Mouse (Mus musculus) gastrocnemius, adult 18-20 months (tissue): ENCODE data around the gene Cers3. TPM values are rescaled to one million over a fixed set of nuclear protein-coding genes. Genes with fewer than 3 reads are reported as not detected.

Experiments used
- DNase-seq: peaks from one replicate; pipeline ENCODE4 v3.0.0; 2021; ENCODE audit warnings: low spot score
- long read RNA-seq, 2 experiments: library from polyadenylated mRNA; stranded (forward); transcript quantifications; one replicate each; pipeline ENCODE4 v2.0.0; 2021
- total RNA-seq, 2 experiments: library from RNA; stranded (reverse); gene quantifications; 2 replicates each; pipeline ENCODE4 v1.2.3; 2021

Cers3 gene
- under 1 TPM in 1 of 2 experiments, not detected in 1; 0.07 TPM for total RNA-seq
- long read RNA-seq, experiment 1, result 0 reads
- long read RNA-seq, experiment 2, result 0 reads

DNA sequence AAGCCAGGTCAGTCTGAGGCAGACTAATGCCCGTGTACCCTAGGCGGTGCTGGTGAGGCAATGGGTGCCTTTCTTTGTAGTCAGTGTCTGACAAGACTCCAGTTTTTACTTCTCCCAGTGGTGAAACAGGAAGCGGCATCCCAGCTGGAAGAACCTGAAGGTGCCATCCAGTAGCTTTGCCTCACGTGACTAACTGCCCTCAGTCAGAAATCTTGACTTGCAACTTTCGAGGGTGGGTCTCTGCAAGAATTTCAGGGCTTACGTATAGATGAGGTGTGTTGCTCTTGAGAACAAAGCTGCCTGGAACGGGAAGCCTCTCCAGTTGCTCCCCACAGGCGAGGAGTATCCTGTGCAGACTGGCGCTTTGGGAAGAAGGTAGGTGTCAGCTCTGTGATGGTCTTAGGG is at the start of gene Cers3:
Cers3 (plus strand) TSS at position 128 of the 405 bp plus-strand sequence.
- DNase-seq, result no peak

DNA sequence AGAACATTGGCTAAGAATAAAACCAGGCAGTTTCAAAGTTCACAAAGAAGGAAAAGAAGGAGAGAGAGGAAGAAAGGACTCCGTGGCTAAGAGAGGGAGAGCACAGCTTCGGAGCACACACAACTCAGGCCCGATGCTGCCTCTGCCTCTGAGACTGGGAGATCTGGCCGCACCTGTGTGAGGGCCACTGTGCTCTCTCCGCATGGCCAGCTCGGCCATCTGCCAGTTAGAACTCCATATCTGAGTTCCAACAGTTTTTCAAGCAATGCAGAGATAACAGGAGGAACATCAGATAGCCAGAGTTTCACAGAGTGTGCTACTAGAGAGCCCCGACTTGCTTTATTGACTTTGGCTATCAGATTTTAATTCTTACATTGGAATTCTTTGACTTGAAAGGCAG is 48.8 kb upstream of the Cers3 start:
- DNase-seq, result no peak

- DNase-seq, result no peak
Measured at GRCm38 (mm10) chr7:66702721-66703120, 40.6 kb upstream of the Cers3 start.

DNA sequence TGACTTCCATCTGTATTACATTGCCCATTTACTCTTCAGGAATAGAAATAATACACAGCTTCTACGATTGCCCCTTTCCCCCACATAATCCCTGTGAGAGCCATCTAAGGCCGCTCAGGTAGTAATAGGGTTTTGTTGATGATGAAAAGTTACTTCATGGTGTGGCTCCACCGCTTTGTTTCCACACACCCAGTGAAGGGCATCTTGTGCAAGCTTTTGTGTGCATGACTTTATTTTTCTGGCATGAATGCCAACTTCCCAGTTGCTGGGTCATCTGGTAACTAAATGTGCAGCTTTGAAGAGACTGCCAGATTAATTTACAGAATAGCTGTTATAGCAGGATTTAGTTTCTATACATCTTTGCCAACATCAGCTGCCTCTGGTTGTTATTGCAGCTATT is 38.7 kb upstream of the Cers3 start:
- DNase-seq, result no peak

GRCm38 (mm10) chr7:66711166-66711565 is 32.1 kb upstream of the Cers3 start:
- DNase-seq, result no peak

DNA sequence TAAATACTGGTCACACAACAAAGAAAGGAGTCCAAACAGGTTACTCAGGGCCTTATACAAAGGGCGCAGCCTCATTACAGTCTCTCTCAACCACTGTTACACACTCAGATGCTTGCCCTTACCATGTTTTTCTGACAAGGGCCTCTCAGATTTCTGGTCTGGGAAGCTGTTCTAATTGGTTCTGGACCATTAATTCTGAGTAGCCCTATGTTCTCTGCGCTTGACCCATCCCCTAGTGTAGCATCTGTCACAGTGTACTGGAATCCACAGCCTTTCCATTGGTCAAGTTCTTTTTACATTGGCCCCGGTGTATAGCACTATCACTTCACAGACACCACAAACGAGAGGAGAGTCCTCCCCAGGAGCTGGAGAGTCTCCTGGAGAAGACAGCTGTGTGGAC is 18.8 kb upstream of the Cers3 start:
- DNase-seq, result no peak

GRCm38 (mm10) chr7:66724954-66725353 is 18.4 kb upstream of the Cers3 start:
- no peak for DNase-seq

DNA sequence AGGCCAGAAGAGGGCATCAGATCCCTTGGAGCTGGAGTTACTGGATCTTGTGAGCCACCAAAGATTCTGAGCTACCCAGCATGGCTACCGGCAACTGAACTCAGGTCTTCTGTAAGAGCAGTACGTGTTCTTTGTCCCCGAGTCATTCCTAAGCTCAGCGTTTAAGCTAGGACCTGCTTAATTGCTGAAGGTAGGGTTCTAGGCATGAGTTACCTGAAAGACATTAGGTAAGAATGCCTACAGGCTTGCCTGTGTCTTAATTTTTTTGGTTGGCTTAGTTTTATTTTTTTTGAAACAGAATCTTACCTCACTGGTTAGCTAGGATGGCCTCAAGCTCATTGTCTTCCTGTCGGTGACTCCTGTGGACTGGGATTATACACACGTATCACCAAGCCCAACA is 15.2 kb upstream of the Cers3 start:
- DNase-seq, result no peak

DNA sequence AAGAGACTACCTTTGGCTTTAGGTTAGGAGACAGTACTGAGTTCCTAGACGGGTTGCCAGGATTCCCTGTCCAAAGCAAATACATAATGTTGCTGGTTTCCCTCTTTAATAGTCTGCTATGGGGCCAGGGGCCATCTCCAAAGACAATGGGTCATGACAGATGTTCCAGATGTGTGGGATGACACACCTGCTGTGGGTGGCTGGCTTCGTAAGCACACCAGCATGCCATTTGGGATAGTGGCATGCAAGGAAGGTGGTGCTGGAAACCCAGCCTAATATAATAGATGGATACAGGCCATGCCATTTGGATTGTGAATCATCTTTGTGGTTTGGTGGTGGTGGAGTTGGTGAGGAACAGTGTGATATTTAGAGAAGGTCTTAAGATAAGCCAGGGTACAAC is 14.1 kb upstream of the Cers3 start:
- DNase-seq, result no peak

GRCm38 (mm10) chr7:66733431-66733830 is 9.9 kb upstream of the Cers3 start:
- no peak for DNase-seq

DNA sequence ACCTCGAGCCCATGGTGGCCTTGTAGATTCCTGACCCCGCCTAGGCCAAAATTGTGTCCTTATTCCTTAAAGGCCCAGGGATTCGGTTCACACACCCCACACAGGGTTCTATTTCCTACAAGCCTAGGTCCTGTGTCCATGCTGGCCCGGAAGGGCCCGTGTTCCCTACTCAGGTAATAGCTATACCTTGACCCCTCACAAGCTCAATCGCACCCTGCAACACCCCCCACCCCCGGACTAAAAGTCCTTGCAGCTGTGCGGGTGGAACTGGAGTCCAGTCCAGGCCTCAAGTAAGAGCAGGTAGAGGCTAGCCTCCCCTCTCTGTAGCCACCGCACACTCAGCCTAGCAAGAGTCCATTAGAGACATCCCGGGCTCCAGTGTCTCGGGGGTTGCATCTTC is 9.4 kb upstream of the Cers3 start:
- DNase-seq, result no peak

DNA sequence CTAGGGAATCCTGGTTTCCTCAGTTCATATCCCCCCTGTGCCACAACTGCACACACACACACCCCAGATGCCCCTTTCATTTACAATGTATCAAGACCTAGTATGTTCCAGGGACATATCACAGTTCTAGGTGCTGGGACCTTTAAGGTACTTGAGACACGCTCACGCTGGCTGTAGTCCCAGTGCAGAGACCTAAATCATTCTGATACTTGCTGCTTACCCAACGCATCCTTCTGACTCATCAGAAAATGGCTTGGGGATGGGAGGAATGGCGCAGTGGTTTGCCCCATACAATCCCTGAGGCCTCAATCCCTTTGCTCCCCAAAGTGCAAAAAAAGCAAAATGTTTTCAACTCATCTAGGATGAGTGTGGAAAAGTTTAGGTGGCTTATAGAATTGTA is 8.8 kb upstream of the Cers3 start:
- no peak for DNase-seq

GRCm38 (mm10) chr7:66734993-66735392 is 8.3 kb upstream of the Cers3 start:
- no peak for DNase-seq

DNA sequence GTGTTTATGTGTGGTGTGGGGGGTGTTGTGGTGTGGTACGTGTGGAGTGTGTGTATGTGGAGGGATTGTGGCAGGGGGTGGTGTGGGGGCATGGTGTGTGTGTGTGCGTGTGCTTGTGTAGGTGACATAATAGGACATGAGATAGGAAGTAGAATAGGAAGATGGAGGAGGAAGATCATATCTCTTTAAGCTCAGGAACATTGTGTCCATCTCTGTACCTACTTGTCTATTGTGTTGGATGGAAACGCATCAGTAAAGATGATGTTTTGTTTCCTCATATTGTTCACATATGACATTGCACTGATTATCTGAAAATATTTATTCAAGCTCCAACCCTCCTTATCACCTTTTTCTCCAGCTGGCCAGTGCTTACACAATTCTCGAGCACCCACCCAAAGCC is 5.9 kb upstream of the Cers3 start:
- no peak for DNase-seq

DNA sequence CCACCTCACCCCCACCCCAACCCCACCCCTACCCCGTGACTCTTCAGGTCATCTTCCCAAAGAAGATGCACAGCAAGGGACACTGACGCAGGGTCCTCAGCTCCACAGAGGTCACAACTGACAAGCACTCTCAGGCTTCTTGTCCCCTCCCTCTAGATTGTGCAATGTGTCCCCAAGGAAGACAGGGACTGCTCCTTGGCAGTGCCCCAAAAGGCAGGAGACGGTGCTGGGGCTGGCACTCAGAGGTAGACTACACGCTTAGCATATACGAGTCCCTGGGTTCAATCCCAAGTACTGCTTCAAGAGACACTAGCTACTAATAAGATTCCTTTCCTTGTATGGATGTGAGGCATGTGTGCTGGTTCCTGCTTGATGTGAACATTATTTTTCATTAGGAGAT is 2.3 kb upstream of the Cers3 start:
- no peak for DNase-seq

DNA sequence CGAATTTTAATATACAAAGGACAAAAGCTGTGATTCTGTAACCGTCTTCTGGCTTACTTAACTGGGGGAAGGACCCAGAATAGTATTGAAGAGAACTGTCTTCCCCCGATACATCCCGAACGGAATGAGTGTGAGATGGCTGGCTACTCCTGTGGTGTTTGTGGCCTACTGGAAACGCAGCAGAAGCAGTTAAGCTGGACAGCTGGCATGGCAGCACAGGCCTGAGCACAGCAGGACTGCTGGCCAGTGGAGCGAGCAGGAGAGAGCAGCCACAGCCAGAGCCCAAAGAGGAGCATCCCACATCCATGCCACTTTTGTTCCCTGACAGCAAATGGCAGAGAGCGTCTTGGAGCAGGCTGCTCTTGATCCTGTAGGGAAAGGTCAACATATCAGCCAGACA is 1.9 kb upstream of the Cers3 start:
- DNase-seq, result no peak

DNA sequence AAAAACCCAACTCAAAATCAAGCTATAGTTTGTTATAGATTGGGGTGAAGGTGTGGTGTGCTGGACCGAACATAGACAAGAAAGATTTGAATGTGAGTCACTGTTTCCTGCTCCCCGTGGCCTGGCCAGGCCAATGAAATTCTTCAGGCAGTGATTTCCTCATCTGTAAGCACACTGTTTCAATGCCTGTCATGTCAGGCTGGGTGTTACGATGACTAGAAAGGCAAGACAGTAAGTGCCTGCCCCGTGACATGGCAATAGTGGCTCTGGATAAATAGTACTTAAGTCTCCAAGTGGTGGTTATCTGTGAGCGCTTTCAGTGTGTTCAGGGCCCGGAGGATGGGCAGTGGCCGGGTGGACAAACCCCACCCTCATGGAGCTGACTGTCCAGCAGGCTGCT is 3.7 kb downstream of the Cers3 start:
- no peak for DNase-seq

GRCm38 (mm10) chr7:66749998-66750397 is 6.7 kb downstream of the Cers3 start:
- DNase-seq, result no peak

DNA sequence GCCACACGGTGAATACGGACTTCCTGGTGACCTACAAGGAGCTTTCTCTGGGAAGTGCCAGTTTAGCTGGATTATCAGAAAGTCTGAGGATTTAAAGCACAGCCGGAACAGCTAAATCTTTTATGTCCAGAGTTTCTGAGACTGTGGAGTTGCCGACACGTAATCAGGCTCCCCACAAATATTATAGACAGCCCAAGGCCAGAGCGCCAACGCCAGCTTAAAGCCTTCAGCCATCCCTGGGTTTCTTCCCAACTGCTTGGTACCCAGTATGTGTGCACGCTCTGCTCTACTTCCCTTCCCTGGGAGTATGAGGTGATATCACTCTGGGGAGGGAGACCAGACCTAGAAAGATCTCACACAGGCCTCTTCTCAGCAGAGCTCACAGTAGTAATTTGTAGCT is 10.5 kb downstream of the Cers3 start:
- no peak for DNase-seq

GRCm38 (mm10) chr7:66755611-66756010 is 12.3 kb downstream of the Cers3 start:
- no peak for DNase-seq

DNA sequence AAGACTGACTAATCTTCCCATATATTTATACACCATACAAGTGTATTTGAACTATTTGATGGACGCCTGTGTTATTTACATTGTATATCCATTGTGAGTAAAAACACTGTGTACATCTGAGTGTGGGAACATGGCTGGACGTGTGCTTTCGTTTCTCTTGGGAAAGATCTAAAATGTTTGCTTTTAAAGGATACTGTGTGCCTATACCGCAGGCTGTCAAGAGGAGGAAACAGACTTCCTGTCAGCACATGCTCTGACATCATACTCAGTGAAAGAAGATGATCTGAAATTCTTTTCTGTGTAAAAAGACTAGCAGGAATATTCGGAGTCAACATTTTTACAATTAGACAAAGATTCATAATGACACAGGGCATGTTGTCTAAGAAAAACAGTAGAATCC is 26.6 kb downstream of the Cers3 start:
- DNase-seq, result no peak

- DNase-seq, result no peak
Measured at GRCm38 (mm10) chr7:66770706-66771105, 27.4 kb downstream of the Cers3 start.

DNA sequence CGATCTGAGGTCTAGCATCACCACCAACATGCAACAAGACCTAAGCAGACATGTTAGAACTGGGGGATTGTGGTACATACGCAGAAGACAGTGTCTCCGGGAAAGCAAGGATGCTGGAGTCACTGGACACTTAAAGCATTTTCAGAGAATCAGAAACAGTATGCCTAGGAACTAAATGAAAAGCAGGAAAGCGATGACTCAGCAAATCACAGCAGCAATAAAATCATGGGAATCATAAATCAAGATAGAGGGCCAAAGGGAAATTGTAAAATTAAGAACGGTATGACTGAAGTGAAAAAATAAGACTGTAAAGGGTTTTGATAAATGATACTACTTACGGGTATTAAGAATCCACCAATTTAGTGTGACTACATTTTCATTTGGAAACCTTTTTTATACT is 27.9 kb downstream of the Cers3 start:
- no peak for DNase-seq

- DNase-seq, result no peak
Measured at GRCm38 (mm10) chr7:66779411-66779810, 36.1 kb downstream of the Cers3 start.
